Mouse (Mus musculus) liver, adult 2 months (tissue): Measurements from ENCODE around the gene Ppara.

Experiments used
- CTCF ChIP-seq: fragments of 200-500 bp; IDR thresholded peaks from 2 replicates; pipeline ENCODE4 v1.5.1; 2011; ENCODE audit warnings: low read depth, low read length, control low read depth
- POLR2A ChIP-seq: fragments of 200-500 bp; IDR thresholded peaks from 2 replicates; pipeline ENCODE4 v1.6.1; 2011; ENCODE audit warnings: low read length, control low read depth; ENCODE audit not compliant: insufficient read depth; ENCODE audit errors: extremely low read depth

GRCm38 (mm10) chr15:85736506-85736905, 1.7 kb downstream of the Ppara start:
- TF ChIP-seq CTCF (no peak), POLR2A (no peak)
